Mouse (Mus musculus): Measurements from ENCODE around the gene Eif4a1.

- no peak for TF ChIP-seq CTCF (IDR thresholded peaks at IDR 0.05; ENCODE audit: extremely low read depth, insufficient read depth, low read length)
- peak; percentile 98 for TF ChIP-seq POLR2A (IDR thresholded peaks at IDR 0.05; ENCODE audit: extremely low read depth, insufficient read depth, low read length)
Observed at GRCm38 (mm10) chr11:69672211-69672706, at the start of gene Eif4a1.

All from cortical plate, adult 2 months (tissue).